Mouse (Mus musculus) gastrocnemius, postnatal 36 days (tissue): Measurements from ENCODE around the gene Cited2. TPM values are rescaled to one million over a fixed set of nuclear protein-coding genes. Genes with fewer than 3 reads are reported as not detected.

Source experiments
- DNase-seq, 2 experiments: peaks; one replicate each; pipeline ENCODE4 v3.0.0; 2022
- intact Hi-C: fragments of 180-260 bp; cut with DNase I; formaldehyde crosslinking; loops from one replicate; pipeline ENCODE4 v1.15.1; 2025
- total RNA-seq, 2 experiments: library from RNA; stranded (reverse); gene quantifications; 2 replicates each; pipeline ENCODE4 v1.2.3; 2021

The Cited2 gene
- total RNA-seq, 2 experiments from 2014 or later, result 45.9 to 51.3 TPM

- DNase-seq, result peak in 1 of 2 experiments; percentile 19
- intact Hi-C loops, result no loop called here
Measured at GRCm38 (mm10) chr10:17772364-17772763, 49.3 kb downstream of the Cited2 start.

GRCm38 (mm10) chr10:17774366-17774765, 51.3 kb downstream of the Cited2 start:
- intact Hi-C loops, result no loop called here

GRCm38 (mm10) chr10:17775079-17775478, 52.1 kb downstream of the Cited2 start:
- DNase-seq, result no peak
- intact Hi-C loops, result loop anchor here (5.0 kb wide), 1 partner anchor 448 kb away; no protein-coding TSS in a partner anchor

More at GRCm38 (mm10) chr10:17774366-17774765, 51.3 kb downstream of the Cited2 start:
- DNase-seq, result no peak

Other genes starting within 250 kb of the Cited2 start
- gene Txlnb, start 73.0 kb downstream of the Cited2 start, total RNA-seq, result 100 to 1,000 TPM; 258 to 310 TPM
- 10 to 100 TPM; 13.8 to 14.6 TPM for gene Heca, start 224.8 kb downstream of the Cited2 start, total RNA-seq